Mouse (Mus musculus): ENCODE data around the gene Tapt1. TPM values are rescaled to one million over a fixed set of nuclear protein-coding genes. Genes with fewer than 3 reads are reported as not detected.

The Tapt1 gene
- total and polyA plus RNA-seq, 2 experiments from 2014 or later, result 24.6 to 82.3 TPM

- Histone ChIP-seq H3K4me3 (ENCODE audit: low read length) (no peak overlapping the region), H3K4me2 (ENCODE audit: low read depth, low read length) (no peak overlapping the region), H3K27ac (no peak overlapping the region), H3K4me1 (ENCODE audit: insufficient read depth, low read length) (no peaks in the 10 kb centered on the region), H3K9me3 (ENCODE audit: low read length) (no peaks in the 10 kb centered on the region), H3K9ac (replicated peaks; ENCODE audit: low read length) (no peak overlapping the region), H3K27me3 (ENCODE audit: insufficient read depth, low read length) (no peaks in the 10 kb centered on the region), H3K36me3 (ENCODE audit: insufficient read depth, low read length) (no peaks in the 10 kb centered on the region)
- DNase-seq (ENCODE audit: low spot score) (no peak), ATAC-seq (no peak; the same call in 1 of the 2 replicates)
- no peak for TF ChIP-seq CTCF (IDR thresholded peaks at IDR 0.05; ENCODE audit: low read depth)
- WGBS, result 27% methylated on average over 11 of the region's 11 CpGs
Observed at GRCm38 (mm10) chr5:44246493-44247217, 20.2 kb upstream of the Tapt1 start.

DNA sequence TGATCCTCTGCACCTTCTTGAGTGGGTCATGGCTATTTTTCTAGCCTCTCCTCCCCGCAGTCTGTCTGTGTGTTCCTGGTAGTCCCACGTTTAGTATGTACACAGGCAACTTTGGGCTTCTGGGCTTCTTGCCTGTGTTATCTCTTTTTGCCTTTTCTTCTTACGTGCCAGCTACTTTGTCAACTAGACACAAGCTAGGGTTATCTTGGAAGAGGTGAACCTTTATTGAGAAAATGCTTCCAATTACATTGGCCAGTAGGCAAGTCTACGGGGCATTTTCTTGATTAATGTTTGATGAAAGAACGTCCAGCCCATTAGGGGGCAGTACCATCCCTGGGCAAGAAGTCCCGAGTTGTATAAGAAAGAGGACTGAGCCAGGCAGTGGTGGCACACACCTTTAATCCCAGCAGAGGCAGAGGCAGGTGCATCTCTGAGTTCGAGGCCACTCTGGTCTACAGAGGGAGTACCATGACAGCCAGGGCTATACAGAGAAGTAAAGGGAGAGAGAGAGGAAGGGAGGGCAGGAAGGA, 18.5 kb upstream of the Tapt1 start:
- Histone ChIP-seq H3K9me3 (ENCODE audit: low read length) (no peaks in the 10 kb centered on the region), H3K27ac (no peak overlapping the region), H3K4me1 (ENCODE audit: insufficient read depth, low read length) (no peaks in the 10 kb centered on the region), H3K4me3 (ENCODE audit: low read length) (no peak overlapping the region), H3K27me3 (ENCODE audit: insufficient read depth, low read length) (no peaks in the 10 kb centered on the region), H3K9ac (replicated peaks; ENCODE audit: low read length) (no peak overlapping the region), H3K4me2 (ENCODE audit: low read depth, low read length) (no peak overlapping the region), H3K36me3 (ENCODE audit: insufficient read depth, low read length) (no peaks in the 10 kb centered on the region)
- TF ChIP-seq CTCF (IDR thresholded peaks at IDR 0.05; ENCODE audit: low read depth), result no peak
- WGBS, result 78% methylated on average over 7 of the region's 7 CpGs
- DNase-seq (ENCODE audit: low spot score) (no peak), ATAC-seq (no peak)

GRCm38 (mm10) chr5:44242828-44243227, 16.4 kb upstream of the Tapt1 start:
- no peaks in the 10 kb centered on the region for H3K4me1 ChIP-seq (ENCODE audit: insufficient read depth, low read length)
- H3K4me2 ChIP-seq (ENCODE audit: low read depth, low read length), result no peak overlapping the region
- no peaks in the 10 kb centered on the region for H3K9me3 ChIP-seq (ENCODE audit: low read length)
- no peak for TF ChIP-seq CTCF (IDR thresholded peaks at IDR 0.05; ENCODE audit: low read depth)
- no peak overlapping the region for H3K27ac ChIP-seq
- H3K9ac ChIP-seq (replicated peaks; ENCODE audit: low read length), result no peak overlapping the region
- no peak for ATAC-seq
- no peak overlapping the region for H3K4me3 ChIP-seq (ENCODE audit: low read length)
- 86% methylated on average over 4 of the region's 4 CpGs for WGBS
- H3K27me3 ChIP-seq (ENCODE audit: insufficient read depth, low read length), result no peaks in the 10 kb centered on the region
- DNase-seq (ENCODE audit: low spot score), result no peak
- no peaks in the 10 kb centered on the region for H3K36me3 ChIP-seq (ENCODE audit: insufficient read depth, low read length)

DNA sequence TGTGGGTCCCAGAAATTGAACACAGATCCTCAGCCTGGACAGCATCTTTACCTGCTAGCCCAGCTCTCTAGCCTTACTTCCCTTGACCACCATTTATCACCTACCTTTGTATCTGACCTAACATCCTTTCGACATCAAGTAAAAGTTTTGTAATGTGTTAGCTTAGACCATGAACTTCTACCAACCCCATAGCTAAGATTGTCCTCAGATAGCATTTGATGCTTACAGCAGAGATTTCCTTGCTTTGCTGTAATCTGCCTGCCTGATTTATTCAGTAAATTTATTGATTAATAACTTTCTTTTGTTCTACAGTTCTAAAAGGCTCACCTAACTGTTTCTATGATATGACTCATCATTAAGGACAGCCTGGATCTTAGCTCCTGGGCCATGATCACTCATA, 15.3 kb upstream of the Tapt1 start:
- no peak for TF ChIP-seq CTCF (IDR thresholded peaks at IDR 0.05; ENCODE audit: low read depth)
- no peak overlapping the region for H3K9ac ChIP-seq (replicated peaks; ENCODE audit: low read length)

DNA sequence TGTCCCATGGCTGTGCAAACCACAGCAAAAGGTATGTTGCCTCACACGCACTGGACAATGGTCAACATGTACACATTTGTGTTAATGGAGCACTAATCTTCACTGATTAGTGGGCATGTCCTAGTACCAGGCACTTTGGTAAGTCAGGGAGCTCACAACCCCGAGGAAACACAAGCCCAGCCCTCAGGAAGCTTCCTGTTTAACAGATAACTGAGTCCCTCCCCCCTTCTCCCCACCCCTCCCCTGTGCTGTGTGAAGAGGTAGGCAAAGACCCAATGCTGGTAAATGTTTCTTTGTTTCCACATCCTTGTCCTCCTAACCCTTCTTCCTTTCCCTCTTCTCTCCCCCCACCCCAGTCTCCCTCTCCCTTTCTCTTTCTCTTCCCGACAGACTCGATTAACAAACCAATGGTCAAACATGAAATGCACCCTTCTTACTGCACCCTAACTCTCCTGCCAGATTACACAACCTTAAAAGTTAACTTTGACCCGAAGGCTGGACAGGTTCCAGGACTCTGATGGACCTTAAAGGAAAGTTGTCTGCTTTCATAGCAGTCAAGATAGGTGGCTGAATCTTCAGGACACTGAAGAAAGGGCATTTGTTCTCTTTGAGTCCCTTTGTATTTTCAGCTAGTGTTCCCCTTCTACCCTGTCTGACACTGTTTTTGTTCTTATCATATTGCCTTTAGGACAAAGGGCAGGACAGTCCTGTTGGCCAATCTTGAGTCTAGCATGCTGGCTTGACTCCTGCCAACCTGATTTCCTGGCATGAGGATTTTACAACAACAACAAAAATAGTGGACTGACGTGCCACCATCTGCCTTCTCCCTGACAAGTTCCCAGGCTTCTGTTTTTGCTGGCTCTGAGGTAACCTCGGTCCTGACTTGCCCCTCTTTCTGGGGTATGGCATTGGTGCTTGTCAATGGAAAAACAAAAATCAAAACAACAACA, 13.0 kb upstream of the Tapt1 start:
- Histone ChIP-seq H3K4me2 (ENCODE audit: low read depth, low read length) (no peak overlapping the region), H3K27ac (no peak overlapping the region), H3K4me3 (ENCODE audit: low read length) (no peak overlapping the region), H3K27me3 (ENCODE audit: insufficient read depth, low read length) (no peaks in the 10 kb centered on the region), H3K9me3 (ENCODE audit: low read length) (no peaks in the 10 kb centered on the region), H3K9ac (replicated peaks; ENCODE audit: low read length) (no peak overlapping the region), H3K36me3 (ENCODE audit: insufficient read depth, low read length) (no peaks in the 10 kb centered on the region), H3K4me1 (ENCODE audit: insufficient read depth, low read length) (no peaks in the 10 kb centered on the region)
- 71% methylated on average over 7 of the region's 7 CpGs for WGBS
- no peak for DNase-seq (ENCODE audit: low spot score)
- ATAC-seq, result no peak
- TF ChIP-seq CTCF (IDR thresholded peaks at IDR 0.05; ENCODE audit: low read depth), result no peak

More for the DNA sequence above, 15.3 kb upstream of the Tapt1 start:
- no peak overlapping the region for H3K4me3 ChIP-seq (ENCODE audit: low read length)
- H3K27ac ChIP-seq, result no peak overlapping the region
- H3K4me2 ChIP-seq (ENCODE audit: low read depth, low read length), result no peak overlapping the region
- H3K4me1 ChIP-seq (ENCODE audit: insufficient read depth, low read length), result no peaks in the 10 kb centered on the region
- no peaks in the 10 kb centered on the region for H3K9me3 ChIP-seq (ENCODE audit: low read length)
- WGBS, result 97% methylated on average over 1 of the region's 1 CpGs
- no peaks in the 10 kb centered on the region for H3K27me3 ChIP-seq (ENCODE audit: insufficient read depth, low read length)
- no peak for ATAC-seq
- DNase-seq (ENCODE audit: low spot score), result no peak
- H3K36me3 ChIP-seq (ENCODE audit: insufficient read depth, low read length), result no peaks in the 10 kb centered on the region

DNA sequence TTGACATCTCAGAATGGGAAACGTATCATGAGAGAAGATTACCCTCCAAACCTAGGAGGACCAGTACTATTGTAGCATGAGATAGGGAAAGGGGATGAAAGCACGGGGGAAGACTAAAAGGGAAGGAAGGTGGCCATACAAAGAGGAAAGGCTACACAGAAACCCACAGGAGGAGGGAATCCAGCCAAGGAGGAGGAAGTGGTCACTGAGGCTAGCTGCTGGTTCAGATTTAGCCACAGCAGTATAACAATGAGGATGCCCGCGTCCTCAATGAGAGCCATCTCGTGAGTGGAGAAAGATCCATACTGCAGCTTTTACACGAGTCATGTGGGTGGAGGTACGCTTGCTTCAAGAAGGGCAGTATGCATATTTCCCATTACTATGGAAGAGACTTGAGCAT, 11.8 kb upstream of the Tapt1 start:
- Histone ChIP-seq H3K4me3 (ENCODE audit: low read length) (no peak overlapping the region), H3K36me3 (ENCODE audit: insufficient read depth, low read length) (no peaks in the 10 kb centered on the region), H3K4me1 (ENCODE audit: insufficient read depth, low read length) (no peaks in the 10 kb centered on the region), H3K9me3 (ENCODE audit: low read length) (no peaks in the 10 kb centered on the region), H3K27ac (no peak overlapping the region), H3K9ac (replicated peaks; ENCODE audit: low read length) (no peak overlapping the region), H3K4me2 (ENCODE audit: low read depth, low read length) (no peak overlapping the region), H3K27me3 (ENCODE audit: insufficient read depth, low read length) (no peaks in the 10 kb centered on the region)
- 91% methylated on average over 7 of the region's 7 CpGs for WGBS
- ATAC-seq (no peak), DNase-seq (ENCODE audit: low spot score) (no peak)
- no peak for TF ChIP-seq CTCF (IDR thresholded peaks at IDR 0.05; ENCODE audit: low read depth)

All from hindbrain, postnatal 0 days (tissue).